33 mouse cellular contexts compared by ENCODE assay signal in the genomic region with DNA sequence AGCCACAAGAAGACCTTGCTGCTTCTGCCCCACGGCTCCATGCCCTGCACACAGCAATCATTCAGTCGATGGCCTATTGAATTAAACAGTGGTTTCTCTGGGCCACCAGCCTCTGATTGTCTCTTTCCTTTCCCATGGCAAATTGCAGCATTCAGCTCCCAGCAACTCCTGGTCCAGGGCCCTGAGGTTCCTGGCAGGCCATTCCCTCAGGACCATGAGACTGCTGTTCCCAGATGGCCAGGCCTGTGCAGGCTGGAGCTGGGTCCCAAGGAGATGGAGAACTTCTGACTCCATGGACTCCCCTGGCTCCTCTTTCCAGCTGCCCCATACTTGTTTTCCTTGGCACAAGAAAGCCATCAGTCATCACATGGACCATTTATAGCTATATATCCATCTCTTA. TPM values are rescaled to one million over a fixed set of nuclear protein-coding genes. Genes with fewer than 3 reads are reported as not detected.
A peak's percentile ranks its signal among the peaks of the same experiment; 100 is the strongest.
DNase-seq lines count a peak whose midpoint lies in the region; ATAC-seq and TF ChIP-seq lines count a peak whose summit lies in the region.
"Had no signal": no experiment of that assay in that cellular context is flagged by ENCODE, and none has a peak within 500 bp of the region (broad histone marks: within the 10 kb centered on the region; RNA-seq: fewer than 3 reads in every experiment).

No protein-coding gene starts in this region.

- H3K4me3 ChIP-seq in heart, embryonic 10.5 days, result no peak overlapping the region
- H3K4me3 ChIP-seq in cortical plate, adult 2 months (ENCODE audit: insufficient read depth, low read length), result no peak overlapping the region
- H3K4me3 ChIP-seq in kidney, embryonic 14.5 days (ENCODE audit: low read length), result no peak overlapping the region
- H3K4me3 ChIP-seq: embryonic facial prominence, embryonic 13.5 days; heart, embryonic 15.5 days; intestine, embryonic 15.5 days; myocyte; neural tube, embryonic 13.5 days had no signal

- no peak for TF ChIP-seq CTCF in cortical plate, adult 2 months (IDR thresholded peaks at IDR 0.05; ENCODE audit: extremely low read depth, insufficient read depth, low read length)

- peaks cover 11% of the 10 kb centered on the region for H3K4me1 ChIP-seq in heart, embryonic 10.5 days
- no peaks in the 10 kb centered on the region for H3K4me1 ChIP-seq in cortical plate, adult 2 months (ENCODE audit: control insufficient read depth, insufficient read depth, low read length)
- H3K4me1 ChIP-seq in kidney, embryonic 14.5 days (ENCODE audit: control insufficient read depth, insufficient read depth, low read length), result no peaks in the 10 kb centered on the region
- H3K4me1 ChIP-seq: heart, embryonic 15.5 days; intestine, embryonic 15.5 days; neural tube, embryonic 13.5 days had no signal

- DNase-seq in heart, adult 11 months, result peak; percentile 96
- DNase-seq in heart, embryonic 10.5 days (ENCODE audit: low spot score), result no peak
- peak; percentile 8 for DNase-seq in left cerebral cortex, adult 11 months (ENCODE audit: low spot score)
- DNase-seq in left cerebral cortex, adult 18-20 months (ENCODE audit: low spot score in 2 of 2), result no peak
- peak; percentile 22 to 23 for DNase-seq in layer of hippocampus, postnatal 36 days
- DNase-seq: adrenal gland, postnatal 25 days; cerebellum, postnatal 14 days; embryo, embryonic 11 days; heart, postnatal 36 days; kidney, adult 8-10 months; kidney, postnatal 25 days; lung, postnatal 4 days; midbrain, embryonic 14.5 days; retina, postnatal 1 day; spleen, adult 18-20 months had no signal

- H3K27ac ChIP-seq in heart, embryonic 10.5 days, result no peak overlapping the region
- 0 out of 2 replicates have a peak overlapping the region, but pooled peaks have one; percentile 25 for H3K27ac ChIP-seq in cortical plate, adult 2 months (ENCODE audit: insufficient read depth, low read length)
- H3K27ac ChIP-seq in kidney, embryonic 14.5 days (ENCODE audit: low read depth, low read length), result no peak overlapping the region
- H3K27ac ChIP-seq: embryonic facial prominence, embryonic 13.5 days; heart, embryonic 15.5 days; hindbrain, embryonic 14.5 days; intestine, embryonic 15.5 days; neural tube, embryonic 13.5 days had no signal

- H3K27me3 ChIP-seq in heart, embryonic 10.5 days (ENCODE audit: insufficient read depth, poor library complexity, severe bottlenecking), result no peaks in the 10 kb centered on the region
- H3K27me3 ChIP-seq in kidney, embryonic 14.5 days (ENCODE audit: control insufficient read depth, insufficient read depth, low read length), result no peaks in the 10 kb centered on the region
- H3K27me3 ChIP-seq: embryonic facial prominence, embryonic 13.5 days; heart, embryonic 15.5 days; intestine, embryonic 15.5 days; neural tube, embryonic 13.5 days had no signal

- H3K9ac ChIP-seq in kidney, embryonic 14.5 days (ENCODE audit: low read depth, low read length), result no peak overlapping the region
- H3K9ac ChIP-seq: embryonic facial prominence, embryonic 13.5 days; heart, embryonic 15.5 days; hindbrain, embryonic 14.5 days; intestine, embryonic 15.5 days; neural tube, embryonic 13.5 days had no signal

- no peaks in the 10 kb centered on the region for H3K9me3 ChIP-seq in heart, embryonic 10.5 days
- H3K9me3 ChIP-seq in kidney, embryonic 14.5 days (ENCODE audit: control insufficient read depth, low read length), result no peaks in the 10 kb centered on the region
- H3K9me3 ChIP-seq: embryonic facial prominence, embryonic 13.5 days; heart, embryonic 15.5 days; intestine, embryonic 15.5 days; neural tube, embryonic 13.5 days had no signal

- H3K4me2 ChIP-seq in kidney, embryonic 14.5 days (replicated peaks; ENCODE audit: low read depth, low read length), result no peak overlapping the region
- H3K4me2 ChIP-seq: embryonic facial prominence, embryonic 13.5 days; heart, embryonic 15.5 days; hindbrain, embryonic 14.5 days; intestine, embryonic 15.5 days; neural tube, embryonic 13.5 days had no signal

- H3K36me3 ChIP-seq in heart, embryonic 10.5 days, result no peaks in the 10 kb centered on the region
- no peaks in the 10 kb centered on the region for H3K36me3 ChIP-seq in kidney, embryonic 14.5 days (ENCODE audit: control insufficient read depth, insufficient read depth, low read length)
- H3K36me3 ChIP-seq: embryonic facial prominence, embryonic 13.5 days; heart, embryonic 15.5 days; intestine, embryonic 15.5 days; neural tube, embryonic 13.5 days had no signal

- no peak for ATAC-seq in kidney, embryonic 14.5 days (ENCODE audit: low FRiP score, low TSS enrichment)
- ATAC-seq: CD4-positive, CD25-positive, alpha-beta regulatory T cell, adult 4 months; forebrain, embryonic 14.5 days; intestine, embryonic 15.5 days had no signal

- 88% methylated on average over 2 of the region's 2 CpGs for WGBS in heart, embryonic 10.5 days
- 96% methylated on average over 2 of the region's 2 CpGs for whole genome bisulfite sequencing in kidney, embryonic 14.5 days

- no peak for TF ChIP-seq POLR2A in cortical plate, adult 2 months (IDR thresholded peaks at IDR 0.05; ENCODE audit: extremely low read depth, insufficient read depth, low read length)

RNA-seq across cellular contexts. Expression of a gene that starts 10.8 kb away (rescaled TPM):
- polyA plus RNA-seq in heart, embryonic 10.5 days (2016; fragmentation: Nextera tagmentation; extraction: Ambion mirVana), result not detected in 2 replicates
- total RNA-seq in left cerebral cortex, adult 18-20 months (2021), result not detected
- not detected in 2 replicates for polyA plus RNA-seq in cortical plate, adult 2 months (2012; rRNA removed)
- not detected for total RNA-seq in layer of hippocampus, postnatal 36 days (2021)
- not detected in 2 replicates for polyA plus RNA-seq in kidney, embryonic 14.5 days (2014; fragmentation: Nextera tagmentation; extraction: Ambion mirVana)
- total RNA-seq: adrenal gland, postnatal 25 days; gastrocnemius, adult 8-10 months; heart, postnatal 36 days; left cerebral cortex, adult 8-10 months; liver, adult 2 months; megakaryocyte-erythroid progenitor cell, adult 5-6 weeks had no signal
- polyA plus RNA-seq: CD4-positive, CD25-positive, alpha-beta regulatory T cell, adult 4 months; embryonic facial prominence, embryonic 13.5 days; forebrain, embryonic 14.5 days; heart, embryonic 15.5 days; hindbrain, embryonic 14.5 days; intestine, embryonic 15.5 days; limb, embryonic 11.5 days; liver, adult 2 months; liver, embryonic 16.5 days; lung, embryonic 16.5 days; midbrain, embryonic 14.5 days; myocyte; neural tube, embryonic 13.5 days; urinary bladder, adult 2 months had no signal

Comparison
In these comparisons a context has a peak if more than half of its experiments do, and no peak if none do; other contexts are left out.
1. DNase-seq: peak in heart, adult 11 months (single experiment), left cerebral cortex, adult 11 months (single experiment) and layer of hippocampus, postnatal 36 days (2 of 2); none in heart, embryonic 10.5 days (single experiment) and left cerebral cortex, adult 18-20 months (0 of 2).